Mouse (Mus musculus) myocyte (in vitro differentiated cells): ENCODE results near the gene Smyd3.

ENCODE experiments used
- CEBPB ChIP-seq: IDR thresholded peaks from 2 replicates; pipeline ENCODE4 v1.6.1; 2011; ENCODE audit warnings: mild to moderate bottlenecking, moderate library complexity; ENCODE audit not compliant: poor library complexity, insufficient read depth, severe bottlenecking
- MYOD1 ChIP-seq, 3 experiments: IDR thresholded peaks; one replicate each; pipeline ENCODE4 v1.6.1; 2011; ENCODE audit warnings: control low read depth in 2 of 3, low read depth in 2 of 3, mild to moderate bottlenecking in 2 of 3, moderate library complexity in 1 of 3; ENCODE audit not compliant: insufficient read length in 2 of 3, control insufficient read depth in 1 of 3
- MYOG ChIP-seq, 3 experiments: IDR thresholded peaks; one replicate each; pipeline ENCODE4 v1.6.1; 2011; ENCODE audit warnings: control low read depth in 2 of 3, low read depth in 2 of 3, mild to moderate bottlenecking in 2 of 3; ENCODE audit not compliant: insufficient read length in 2 of 3, control insufficient read depth in 1 of 3, insufficient read depth in 1 of 3
- POLR2A ChIP-seq: IDR thresholded peaks from one replicate; pipeline ENCODE4 v1.6.1; 2011; ENCODE audit warnings: low read depth, mild to moderate bottlenecking, control low read depth, moderate library complexity; ENCODE audit not compliant: insufficient read length
- POLR2AphosphoS2 ChIP-seq: IDR thresholded peaks from one replicate; pipeline ENCODE4 v1.6.1; 2011; ENCODE audit warnings: low read depth, control low read depth; ENCODE audit not compliant: insufficient read length
- SRF ChIP-seq: IDR thresholded peaks from one replicate; pipeline ENCODE4 v1.6.1; 2011; ENCODE audit warnings: low read depth; ENCODE audit not compliant: control insufficient read depth, insufficient read length
- TCF3 ChIP-seq: IDR thresholded peaks from one replicate; pipeline ENCODE4 v1.6.1; 2011; ENCODE audit warnings: low read depth, control low read depth; ENCODE audit not compliant: insufficient read length
- USF1 ChIP-seq: IDR thresholded peaks from one replicate; pipeline ENCODE4 v1.6.1; 2011; ENCODE audit warnings: low read depth, mild to moderate bottlenecking, control low read depth, moderate library complexity

GRCm38 (mm10) chr1:179038801-179039200, 479.0 kb downstream of the Smyd3 start:
- no peak for TF ChIP-seq POLR2A
- no peak for TF ChIP-seq TCF3
- no peak for TF ChIP-seq USF1
- TF ChIP-seq MYOG (IDR thresholded peaks at IDR 0.05; ENCODE audit: control insufficient read depth in 1 of 3, insufficient read depth in 1 of 3, insufficient read length in 2 of 3, low read depth in 2 of 3): no peak
- TF ChIP-seq CEBPB: no peak
- no peak for TF ChIP-seq MYOD1 (IDR thresholded peaks at IDR 0.05; ENCODE audit: control insufficient read depth in 1 of 3, insufficient read length in 2 of 3, low read depth in 2 of 3)
- TF ChIP-seq SRF: no peak
- no peak for TF ChIP-seq POLR2AphosphoS2
